Mouse (Mus musculus) megakaryocyte, embryonic 14.5 days (primary cell): Measurements from ENCODE around the gene Cryz. TPM values are rescaled to one million over a fixed set of nuclear protein-coding genes. Genes with fewer than 3 reads are reported as not detected.

Experiments used
- H3K27me3 ChIP-seq: replicated peaks from 2 replicates; pipeline ENCODE3; 2012; ENCODE audit warnings: inconsistent platforms
- H3K36me3 ChIP-seq: replicated peaks from 2 replicates; pipeline ENCODE3; 2012; ENCODE audit warnings: low read length, inconsistent platforms, mixed read lengths
- H3K4me1 ChIP-seq: 2 replicates; pipeline ENCODE4 v1.6.1; 2012; ENCODE audit warnings: inconsistent platforms
- H3K4me3 ChIP-seq: replicated peaks from 2 replicates; pipeline ENCODE3; 2012; ENCODE audit warnings: moderate library complexity, mild to moderate bottlenecking, inconsistent platforms
- H3K9me3 ChIP-seq: 2 replicates; pipeline ENCODE4 v1.6.1; 2012; ENCODE audit warnings: inconsistent platforms
- FLI1 ChIP-seq: IDR thresholded peaks from 2 replicates; pipeline ENCODE4 v1.6.1; 2012; ENCODE audit warnings: low read length, inconsistent platforms, mixed read lengths
- GATA1 ChIP-seq: IDR thresholded peaks from 3 replicates; pipeline ENCODE4 v1.6.1; 2012; ENCODE audit warnings: mixed read lengths, low read length, inconsistent platforms, borderline replicate concordance
- polyA plus RNA-seq: library from polyadenylated mRNA; stranded (reverse); fragments of >175 nt; gene quantifications from 2 replicates; pipeline ENCODE4 v1.2.3, GENCODE M21; 2012; ENCODE audit warnings: low replicate concordance; ENCODE audit not compliant: insufficient read depth

Gene Cryz
- polyA plus RNA-seq, 1 experiment = 1.9 TPM

- TF ChIP-seq GATA1 (no peak), FLI1 (no peak)
- Histone ChIP-seq H3K4me3 (no peak within 1 kb of the TSS), H3K4me1 (no peaks in the 10 kb centered on the region), H3K36me3 (no peaks in the 10 kb centered on the region), H3K9me3 (peaks cover 36% of the 10 kb centered on the region), H3K27me3 (peaks cover 24% of the 10 kb centered on the region)
Measured at GRCm38 (mm10) chr3:154663545-154663944, 67.0 kb downstream of the Cryz start, which contains the start of gene Erich3. Erich3 (plus strand) TSS chr3:154663859.

DNA sequence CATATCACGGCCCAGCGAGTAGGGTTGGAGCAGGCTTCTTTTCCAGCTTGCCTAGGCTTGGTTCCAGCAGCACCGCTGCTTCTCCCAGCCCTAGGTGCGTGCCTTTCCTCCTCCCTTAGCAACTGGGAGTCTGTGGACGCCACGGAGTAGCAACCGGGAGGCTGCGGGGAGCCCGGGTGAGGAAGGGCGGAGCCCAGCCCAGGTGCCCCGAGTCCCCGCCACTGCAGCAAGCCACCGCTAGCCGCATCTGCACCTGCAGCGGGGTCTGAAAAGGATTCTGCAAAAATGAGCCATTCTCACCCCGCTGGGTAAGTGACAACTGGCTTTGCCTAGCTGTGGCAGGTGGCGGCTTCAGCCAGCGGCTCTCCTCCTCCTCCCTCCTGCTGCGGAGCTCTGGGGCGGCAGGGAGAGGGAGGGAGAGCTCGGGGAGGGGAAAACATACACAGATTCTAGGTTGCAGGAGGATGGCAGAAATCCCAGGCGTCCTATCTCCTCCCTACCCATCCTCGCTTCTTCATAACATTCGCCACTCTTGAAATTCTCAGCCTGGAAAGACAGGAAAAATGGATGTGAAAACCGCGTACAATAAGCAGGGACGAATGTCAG, 67.6 kb downstream of the Cryz start:
- TF ChIP-seq GATA1 (no peak), FLI1 (no peak)
- Histone ChIP-seq H3K27me3 (peaks cover 24% of the 10 kb centered on the region), H3K4me1 (no peaks in the 10 kb centered on the region), H3K4me3 (no peak overlapping the region), H3K9me3 (peaks cover 36% of the 10 kb centered on the region), H3K36me3 (no peaks in the 10 kb centered on the region)

- TF ChIP-seq FLI1 (no peak), GATA1 (no peak)
- H3K36me3 ChIP-seq = no peaks in the 10 kb centered on the region
- H3K27me3 ChIP-seq = peaks cover 24% of the 10 kb centered on the region
- H3K4me3 ChIP-seq = no peak overlapping the region
- H3K4me1 ChIP-seq = no peaks in the 10 kb centered on the region
- peaks cover 36% of the 10 kb centered on the region for H3K9me3 ChIP-seq
Measured at GRCm38 (mm10) chr3:154664636-154665035, 68.1 kb downstream of the Cryz start.

GRCm38 (mm10) chr3:154668485-154668884, 72.0 kb downstream of the Cryz start:
- H3K36me3 ChIP-seq = no peaks in the 10 kb centered on the region
- H3K4me3 ChIP-seq = no peak overlapping the region
- no peaks in the 10 kb centered on the region for H3K4me1 ChIP-seq
- H3K27me3 ChIP-seq = peaks cover 14% of the 10 kb centered on the region
- no peak for TF ChIP-seq GATA1
- H3K9me3 ChIP-seq = peaks cover 28% of the 10 kb centered on the region

DNA sequence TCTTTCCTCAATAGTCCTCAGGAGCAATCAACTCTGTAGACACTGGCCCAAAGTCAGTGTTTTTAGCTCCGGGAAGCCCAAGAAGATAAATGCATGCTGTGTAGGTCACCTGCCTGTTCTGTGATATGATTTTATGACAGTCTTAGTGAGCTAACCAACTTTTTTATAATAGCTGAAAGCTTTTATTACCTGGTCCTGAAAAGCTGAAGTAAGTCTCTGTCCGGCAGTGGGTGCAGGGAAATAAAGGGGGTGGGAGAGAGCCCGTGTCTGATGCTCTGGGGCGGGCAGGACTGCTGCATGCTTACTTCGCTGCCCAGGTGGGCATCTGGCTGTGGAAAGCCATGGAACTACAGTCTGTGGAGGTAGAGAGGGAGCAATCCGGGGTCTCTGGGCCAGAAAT, 74.1 kb downstream of the Cryz start:
- Histone ChIP-seq H3K36me3 (no peaks in the 10 kb centered on the region), H3K4me1 (no peaks in the 10 kb centered on the region), H3K9me3 (peaks cover 16% of the 10 kb centered on the region), H3K27me3 (no peaks in the 10 kb centered on the region), H3K4me3 (no peak overlapping the region)
- no peak for TF ChIP-seq FLI1
- no peak for TF ChIP-seq GATA1

- no peak overlapping the region for H3K4me3 ChIP-seq
- peaks cover 12% of the 10 kb centered on the region for H3K9me3 ChIP-seq
- TF ChIP-seq GATA1 = no peak
- no peak for TF ChIP-seq FLI1
- H3K27me3 ChIP-seq = no peaks in the 10 kb centered on the region
- no peaks in the 10 kb centered on the region for H3K4me1 ChIP-seq
- no peaks in the 10 kb centered on the region for H3K36me3 ChIP-seq
Measured at GRCm38 (mm10) chr3:154671013-154671412, 74.5 kb downstream of the Cryz start.

Other genes with a start within 250 kb of the Cryz start
- 1.3 TPM in 1 of 2 replicates, not detected in the other for gene Tyw3, start 393 bp downstream of the Cryz start, polyA plus RNA-seq
- gene Erich3, start 67.1 kb downstream of the Cryz start, polyA plus RNA-seq = not detected in 2 replicates